Mouse (Mus musculus) midbrain, embryonic 10.5 days (tissue): ENCODE results near the gene Otor. TPM values are rescaled to one million over a fixed set of nuclear protein-coding genes. Genes with fewer than 3 reads are reported as not detected.

ENCODE experiments used
- DNase-seq: peaks from one replicate; pipeline ENCODE4 v3.0.0-alpha.2; 2017; ENCODE audit warnings: low spot score
- H3K27ac ChIP-seq: fragments of 300-500 bp; sonication (generic); replicated peaks from 2 replicates; pipeline ENCODE4 v1.5.1; 2016; ENCODE audit warnings: mild to moderate bottlenecking
- H3K27me3 ChIP-seq: fragments of 300-500 bp; sonication (generic); 2 replicates; pipeline ENCODE4 v1.6.1; 2016; ENCODE audit warnings: low read depth, mild to moderate bottlenecking; ENCODE audit not compliant: poor library complexity, severe bottlenecking
- H3K36me3 ChIP-seq: fragments of 300-500 bp; sonication (generic); 2 replicates; pipeline ENCODE4 v1.6.1; 2016; ENCODE audit warnings: mild to moderate bottlenecking, moderate library complexity
- H3K4me1 ChIP-seq: fragments of 300-500 bp; sonication (generic); 2 replicates; pipeline ENCODE4 v1.6.1; 2016
- H3K4me3 ChIP-seq: fragments of 300-500 bp; sonication (generic); 2 replicates; pipeline ENCODE4 v1.5.1; 2016; ENCODE audit warnings: mild to moderate bottlenecking, moderate library complexity
- H3K9me3 ChIP-seq: fragments of 300-500 bp; sonication (generic); replicated peaks from 2 replicates; pipeline ENCODE4 v1.6.1; 2016; ENCODE audit warnings: mild to moderate bottlenecking
- WGBS: fragments of 180-500 bp; shearing (Covaris S2); methylation state at CpG from one replicate; pipeline ENCODE4 v1.1.7; 2016; 5-methylcytosine and 5-hydroxymethylcytosine counted together
- polyA plus RNA-seq: library from polyadenylated mRNA; unstranded; fragments of >200 nt; fragmentation: Nextera tagmentation; extraction: Ambion mirVana; gene quantifications from 2 replicates; pipeline ENCODE4 v1.2.1, GENCODE M21; 2016

Gene Otor
- 0.78 and 1.7 TPM in 2 replicates for polyA plus RNA-seq

- no peak for DNase-seq
- Histone ChIP-seq H3K4me1 (peaks cover 11% of the 10 kb centered on the region), H3K4me3 (no peak within 1 kb of the TSS), H3K27me3 (no peaks in the 10 kb centered on the region), H3K9me3 (no peaks in the 10 kb centered on the region), H3K27ac (peak within 1 kb of the TSS; percentile 17; the same call in 1 of the 2 replicates), H3K36me3 (no peaks in the 10 kb centered on the region)
- 81% methylated on average over 8 of the region's 8 CpGs for WGBS
Observed at GRCm38 (mm10) chr2:143078198-143078851, at the start of gene Otor. Gene Otor, plus strand, starts transcription at chr2:143078473.

GRCm38 (mm10) chr2:143031283-143031682, 47.0 kb upstream of the Otor start:
- Histone ChIP-seq H3K36me3 (no peaks in the 10 kb centered on the region), H3K4me1 (peaks cover 33% of the 10 kb centered on the region), H3K9me3 (no peaks in the 10 kb centered on the region), H3K4me3 (no peak overlapping the region), H3K27me3 (no peaks in the 10 kb centered on the region), H3K27ac (peak overlapping the region; percentile 38; the same call in 1 of the 2 replicates)
- DNase-seq: no peak
- 69% methylated on average over 1 of the region's 1 CpGs for WGBS

- peak overlapping the region; percentile 73 for H3K27ac ChIP-seq
Observed at GRCm38 (mm10) chr2:143032378-143033255, 45.7 kb upstream of the Otor start.

GRCm38 (mm10) chr2:143034350-143035085, 43.8 kb upstream of the Otor start:
- Histone ChIP-seq H3K27ac (0 out of 2 replicates have a peak overlapping the region, but pooled peaks have one; percentile 9), H3K4me1 (peaks cover 33% of the 10 kb centered on the region), H3K9me3 (no peaks in the 10 kb centered on the region), H3K27me3 (no peaks in the 10 kb centered on the region), H3K4me3 (no peak overlapping the region), H3K36me3 (no peaks in the 10 kb centered on the region)
- DNase-seq: no peak
- 90% methylated on average over 7 of the region's 7 CpGs for WGBS

More at GRCm38 (mm10) chr2:143032378-143033255, 45.7 kb upstream of the Otor start:
- peak; percentile 23 for DNase-seq
- peaks cover 33% of the 10 kb centered on the region for H3K4me1 ChIP-seq
- WGBS: 36% methylated on average over 10 of the region's 10 CpGs
- no peaks in the 10 kb centered on the region for H3K36me3 ChIP-seq
- H3K9me3 ChIP-seq: no peaks in the 10 kb centered on the region
- H3K4me3 ChIP-seq: 0 out of 2 replicates have a peak overlapping the region, but pooled peaks have one; percentile 14
- H3K27me3 ChIP-seq: no peaks in the 10 kb centered on the region

GRCm38 (mm10) chr2:143035086-143035593, 43.1 kb upstream of the Otor start:
- Histone ChIP-seq H3K27ac (0 out of 2 replicates have a peak overlapping the region, but pooled peaks have one; percentile 9), H3K4me3 (no peak overlapping the region), H3K36me3 (no peaks in the 10 kb centered on the region), H3K27me3 (no peaks in the 10 kb centered on the region), H3K4me1 (peaks cover 33% of the 10 kb centered on the region), H3K9me3 (no peaks in the 10 kb centered on the region)
- 87% methylated on average over 10 of the region's 10 CpGs for WGBS
- DNase-seq: no peak

- Histone ChIP-seq H3K27ac (no peak overlapping the region), H3K4me1 (no peaks in the 10 kb centered on the region), H3K36me3 (no peaks in the 10 kb centered on the region), H3K27me3 (no peaks in the 10 kb centered on the region), H3K4me3 (no peak overlapping the region), H3K9me3 (no peaks in the 10 kb centered on the region)
- WGBS: 84% methylated on average over 1 of the region's 1 CpGs
- DNase-seq: no peak
Observed at GRCm38 (mm10) chr2:143041596-143041995, 36.7 kb upstream of the Otor start.

GRCm38 (mm10) chr2:143055251-143055650, 23.0 kb upstream of the Otor start:
- Histone ChIP-seq H3K36me3 (no peaks in the 10 kb centered on the region), H3K9me3 (no peaks in the 10 kb centered on the region), H3K4me1 (no peaks in the 10 kb centered on the region), H3K4me3 (no peak overlapping the region), H3K27me3 (no peaks in the 10 kb centered on the region), H3K27ac (no peak overlapping the region)
- no peak for DNase-seq

- Histone ChIP-seq H3K4me1 (no peaks in the 10 kb centered on the region), H3K9me3 (no peaks in the 10 kb centered on the region), H3K36me3 (no peaks in the 10 kb centered on the region), H3K4me3 (no peak overlapping the region), H3K27me3 (0 out of 2 replicates have a peak, but pooled peaks cover 4% of the 10 kb centered on the region), H3K27ac (no peak overlapping the region)
- 75% methylated on average over 5 of the region's 5 CpGs for WGBS
- no peak for DNase-seq
Observed at GRCm38 (mm10) chr2:143056736-143057135, 21.5 kb upstream of the Otor start.

- H3K27ac ChIP-seq: peak overlapping the region; percentile 89
- H3K4me1 ChIP-seq: peaks cover 14% of the 10 kb centered on the region
- no peaks in the 10 kb centered on the region for H3K9me3 ChIP-seq
- H3K4me3 ChIP-seq: peak overlapping the region; percentile 95
- 43% methylated on average over 6 of the region's 6 CpGs for WGBS
- DNase-seq: no peak
- H3K36me3 ChIP-seq: peaks cover 30% of the 10 kb centered on the region
- 0 out of 2 replicates have a peak, but pooled peaks cover 4% of the 10 kb centered on the region for H3K27me3 ChIP-seq
Observed at GRCm38 (mm10) chr2:143062432-143062811, 15.9 kb upstream of the Otor start.

- peaks cover 14% of the 10 kb centered on the region for H3K4me1 ChIP-seq
- H3K9me3 ChIP-seq: no peaks in the 10 kb centered on the region
- 1% methylated on average over 55 of the region's 55 CpGs for WGBS
- 0 out of 2 replicates have a peak, but pooled peaks cover 4% of the 10 kb centered on the region for H3K27me3 ChIP-seq
- H3K27ac ChIP-seq: peak within 1 kb of the TSS; percentile 89
- peak; percentile 90 for DNase-seq
- peak within 1 kb of the TSS; percentile 95 for H3K4me3 ChIP-seq
- peaks cover 36% of the 10 kb centered on the region for H3K36me3 ChIP-seq
Observed at GRCm38 (mm10) chr2:143062812-143063792, 15.2 kb upstream of the Otor start, which contains the start of gene Snrpb2. Gene Snrpb2, plus strand, starts transcription at chr2:143063039.

GRCm38 (mm10) chr2:143065914-143066313, 12.4 kb upstream of the Otor start:
- DNase-seq: no peak
- H3K27ac ChIP-seq: no peak overlapping the region
- no peak overlapping the region for H3K4me3 ChIP-seq
- WGBS: 97% methylated on average over 3 of the region's 3 CpGs
- 0 out of 2 replicates have a peak, but pooled peaks cover 4% of the 10 kb centered on the region for H3K27me3 ChIP-seq
- peaks cover 14% of the 10 kb centered on the region for H3K4me1 ChIP-seq
- peaks cover 64% of the 10 kb centered on the region for H3K36me3 ChIP-seq
- H3K9me3 ChIP-seq: no peaks in the 10 kb centered on the region
